In genomic region chr1:155025862-155026478, GRCm38 (mm10) we compare ENCODE assay signal across 8 mouse cellular contexts.
A peak's percentile ranks its signal among the peaks of the same experiment; 100 is the strongest.
DNase-seq lines count a peak whose midpoint lies in the region; ATAC-seq lines count a peak whose summit lies in the region.

No protein-coding gene starts in this region.

- no peaks in the 10 kb centered on the region for H3K9me3 ChIP-seq in forebrain, embryonic 12.5 days

- H3K36me3 ChIP-seq in forebrain, embryonic 12.5 days (replicated peaks) = no peaks in the 10 kb centered on the region

- H3K4me2 ChIP-seq in forebrain, embryonic 12.5 days = no peak overlapping the region

- H3K27ac ChIP-seq in forebrain, embryonic 12.5 days = peak overlapping the region; percentile 59; the same call in 1 of the 2 replicates

- H3K4me1 ChIP-seq in forebrain, embryonic 12.5 days = peaks cover 24% of the 10 kb centered on the region

- no peak overlapping the region for H3K4me3 ChIP-seq in forebrain, embryonic 12.5 days (replicated peaks)

- peak; percentile 61 for DNase-seq in Muller cell, postnatal 12 days (ENCODE audit: inconsistent ontology term)
- DNase-seq in c-Kit-positive CD71-negative TER-119-negative erythroid progenitor cells, embryonic 14.5 days (ENCODE audit: low read depth) = peak; percentile 78
- DNase-seq in layer of hippocampus, adult 9-10 months (ENCODE audit: low spot score) = peak; percentile 96
- peak; percentile 76 for DNase-seq in lung, postnatal 25 days (ENCODE audit: low spot score)
- peak; percentile 86 for DNase-seq in right cerebral cortex, adult 18-20 months

- WGBS in forebrain, embryonic 12.5 days = 9% methylated on average over 5 of the region's 5 CpGs

- peak; percentile 76 for ATAC-seq in forebrain, embryonic 12.5 days (ENCODE audit: low FRiP score)
- ATAC-seq in hematopoietic stem cell, adult 5-6 weeks (replicated peaks in 1 of 2; ENCODE audit: insufficient read depth in 1 of 2, low FRiP score in 2 of 2, low TSS enrichment in 1 of 2, low read depth in 1 of 2, poor library complexity in 2 of 2, severe bottlenecking in 2 of 2) = peak; percentile 23 to 41; a peak in 2 of 4 replicates
- no peak for ATAC-seq in activated CD4-positive, CD25-positive, alpha-beta regulatory T cell, adult 4 months

- 0 out of 2 replicates have a peak, but pooled peaks cover 7% of the 10 kb centered on the region for H3K27me3 ChIP-seq in forebrain, embryonic 12.5 days

- no peak overlapping the region for H3K9ac ChIP-seq in forebrain, embryonic 12.5 days
